Mouse (Mus musculus): Measurements from ENCODE around the gene Capza1. TPM values are rescaled to one million over a fixed set of nuclear protein-coding genes. Genes with fewer than 3 reads are reported as not detected.
"Not testable (repeated sequence)": the region's sequence is repeated elsewhere in the genome, so short reads cannot be mapped to it uniquely, and the experiment has no call there.

Capza1 gene
- polyA plus RNA-seq, 1 experiment from 2014 or later = 186 TPM

DNA sequence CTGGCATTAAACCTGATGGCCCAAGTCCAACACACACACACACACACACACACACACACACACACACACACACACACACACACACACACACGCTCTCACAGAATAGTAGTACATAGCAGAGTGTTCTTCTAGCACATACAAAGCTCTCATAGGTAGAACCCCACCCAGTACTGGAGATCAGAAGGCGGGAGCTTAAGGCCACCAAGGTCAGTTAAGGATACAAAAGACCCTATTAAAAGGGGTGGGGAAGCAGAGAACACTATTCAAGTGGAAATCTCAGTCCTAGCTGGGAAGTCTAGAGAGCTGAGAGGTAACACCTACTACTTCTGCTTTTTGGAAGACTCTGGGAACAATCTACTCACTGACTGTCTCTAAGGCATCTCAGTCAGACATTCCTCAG lies 49.0 kb downstream of the Capza1 start:
- Histone ChIP-seq H3K36me3 (no peaks in the 10 kb centered on the region), H3K4me1 (peaks cover 27% of the 10 kb centered on the region), H3K27ac (no peak overlapping the region), H3K4me2 (no peak overlapping the region), H3K4me3 (no peak overlapping the region), H3K9me3 (no peaks in the 10 kb centered on the region), H3K9ac (no peak overlapping the region), H3K27me3 (no peaks in the 10 kb centered on the region)
- no peak for ATAC-seq (ENCODE audit: insufficient number of reproducible peaks, insufficient read depth, low FRiP score, low TSS enrichment, low read depth)
- 85% methylated on average over 2 of the region's 2 CpGs for WGBS

DNA sequence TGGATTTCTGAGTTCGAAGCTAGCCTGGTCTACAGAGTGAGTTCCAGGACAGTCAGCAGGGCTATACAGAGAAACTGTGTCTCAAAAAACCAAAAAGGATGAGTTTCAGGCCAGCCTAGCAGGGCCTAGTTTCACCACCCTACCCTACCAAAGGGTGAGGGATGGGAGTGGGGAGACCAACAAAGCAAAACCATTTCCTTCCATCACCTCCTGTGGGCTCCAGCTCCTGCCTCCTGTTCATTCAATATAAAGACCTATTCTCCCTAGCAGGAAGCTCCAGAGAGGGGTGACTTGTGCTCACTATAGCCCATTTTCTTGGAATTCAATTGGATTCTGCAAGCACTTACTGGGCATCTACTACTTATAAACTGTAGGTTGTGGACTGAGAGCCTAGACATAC lies 49.6 kb downstream of the Capza1 start:
- Histone ChIP-seq H3K4me1 (peaks cover 27% of the 10 kb centered on the region), H3K27ac (no peak overlapping the region), H3K9ac (no peak overlapping the region), H3K9me3 (no peaks in the 10 kb centered on the region), H3K4me3 (no peak overlapping the region), H3K36me3 (no peaks in the 10 kb centered on the region), H3K27me3 (no peaks in the 10 kb centered on the region), H3K4me2 (no peak overlapping the region)
- WGBS = 88% methylated on average over 1 of the region's 1 CpGs
- ATAC-seq (ENCODE audit: insufficient number of reproducible peaks, insufficient read depth, low FRiP score, low TSS enrichment, low read depth) = no peak

DNA sequence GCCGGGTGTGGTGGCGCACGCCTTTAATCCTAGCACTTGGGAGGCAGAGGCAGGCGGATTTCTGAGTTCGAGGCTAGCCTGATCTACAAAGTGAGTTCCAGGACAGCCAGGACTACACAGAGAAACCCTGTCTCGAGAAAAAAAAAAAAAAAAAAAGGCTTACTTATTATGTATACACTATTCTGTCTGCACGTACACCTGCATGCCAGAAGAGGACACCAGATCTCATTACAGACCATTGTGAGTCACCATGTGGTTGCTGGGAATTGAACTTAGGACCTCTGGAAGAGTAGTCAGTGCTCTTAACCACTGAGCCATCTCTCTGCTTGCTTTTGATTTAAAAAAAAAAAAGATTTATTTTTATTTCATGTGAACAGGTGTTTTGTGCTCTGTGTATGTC lies 51.1 kb downstream of the Capza1 start:
- not testable (repeated sequence) for H3K9ac ChIP-seq; ATAC-seq (ENCODE audit: insufficient number of reproducible peaks, insufficient read depth, low FRiP score, low TSS enrichment, low read depth); H3K4me3 ChIP-seq; H3K36me3 ChIP-seq; H3K27ac ChIP-seq; H3K4me2 ChIP-seq; H3K27me3 ChIP-seq; H3K9me3 ChIP-seq
- peaks cover 18% of the 10 kb centered on the region for H3K4me1 ChIP-seq
- WGBS = 93% methylated on average over 7 of the region's 7 CpGs

DNA sequence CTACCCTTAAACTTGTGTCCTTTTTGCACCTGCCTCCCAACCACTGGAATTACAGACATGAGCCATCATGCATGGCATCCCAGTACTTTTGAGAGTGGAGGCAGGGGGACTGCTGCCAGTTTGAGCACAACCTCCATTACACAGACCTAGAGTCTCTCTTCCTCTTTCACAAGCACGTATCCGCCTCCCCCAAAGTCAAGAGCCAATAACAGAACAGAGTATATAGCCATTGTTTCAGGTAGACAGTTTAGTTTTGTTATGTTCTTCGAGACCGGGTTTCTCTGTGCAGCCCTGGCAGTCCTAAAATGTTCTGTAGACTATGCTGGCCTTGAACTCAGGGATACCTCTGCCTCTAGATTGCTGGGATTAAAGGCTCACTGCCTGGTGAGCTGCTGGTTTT lies 52.1 kb downstream of the Capza1 start:
- 82% methylated on average over 4 of the region's 4 CpGs for WGBS
- Histone ChIP-seq H3K9me3 (no peaks in the 10 kb centered on the region), H3K9ac (no peak overlapping the region)

DNA sequence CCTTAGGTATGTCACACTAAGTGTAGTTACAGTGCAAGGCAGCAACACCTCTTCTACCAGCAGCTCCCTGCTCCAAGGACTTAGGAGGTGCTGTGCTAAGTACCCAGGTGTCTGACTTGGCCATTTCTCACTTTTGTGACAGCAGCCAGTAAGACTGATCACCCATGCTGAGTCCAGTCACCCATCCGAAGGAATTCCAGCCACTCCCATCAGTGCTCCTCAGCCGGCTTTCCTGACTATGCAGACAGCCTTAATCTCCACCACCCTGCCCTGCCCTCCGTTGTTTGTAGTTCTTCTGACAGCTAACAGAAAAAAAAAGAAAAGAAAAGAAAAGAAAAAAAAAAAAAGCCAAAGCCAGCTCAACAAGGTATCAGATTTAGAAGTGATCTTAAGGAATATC lies 52.6 kb downstream of the Capza1 start:
- peaks cover 12% of the 10 kb centered on the region for H3K4me1 ChIP-seq
- no peak overlapping the region for H3K4me2 ChIP-seq
- no peaks in the 10 kb centered on the region for H3K27me3 ChIP-seq
- no peak overlapping the region for H3K9ac ChIP-seq
- no peaks in the 10 kb centered on the region for H3K9me3 ChIP-seq
- no peaks in the 10 kb centered on the region for H3K36me3 ChIP-seq
- 31% methylated on average over 3 of the region's 3 CpGs for WGBS
- 0 out of 2 replicates have a peak, but pooled peaks have one; percentile 32 for ATAC-seq (ENCODE audit: insufficient number of reproducible peaks, insufficient read depth, low FRiP score, low TSS enrichment, low read depth)
- H3K27ac ChIP-seq = no peak overlapping the region
- H3K4me3 ChIP-seq = no peak overlapping the region

More for the DNA sequence above, 52.1 kb downstream of the Capza1 start:
- Histone ChIP-seq H3K4me2 (no peak overlapping the region), H3K36me3 (no peaks in the 10 kb centered on the region), H3K27ac (peak overlapping the region; percentile 48; the same call in 1 of the 2 replicates), H3K27me3 (no peaks in the 10 kb centered on the region), H3K4me1 (peaks cover 17% of the 10 kb centered on the region), H3K4me3 (no peak overlapping the region)
- ATAC-seq (ENCODE audit: insufficient number of reproducible peaks, insufficient read depth, low FRiP score, low TSS enrichment, low read depth) = no peak

DNA sequence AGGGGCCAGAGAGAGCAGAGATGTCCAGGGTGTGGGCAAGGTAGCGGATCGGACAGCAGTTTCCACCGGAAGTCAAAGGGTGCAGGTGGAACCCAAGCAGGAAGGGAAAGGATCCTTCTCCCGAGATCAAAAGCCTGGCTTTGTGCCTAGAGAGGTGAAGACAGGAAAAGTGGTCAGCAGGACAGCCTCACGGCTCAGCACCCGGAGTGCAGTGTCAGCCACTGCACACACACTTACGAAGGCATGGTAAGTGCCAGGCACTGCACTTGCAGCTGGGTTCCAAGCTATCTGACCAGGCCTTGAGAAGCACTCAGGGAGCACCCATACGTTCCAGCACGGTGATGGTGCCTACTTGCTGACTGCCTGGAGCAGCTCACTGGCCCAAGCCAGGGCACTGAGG lies 58.8 kb downstream of the Capza1 start:
- no peak for ATAC-seq (ENCODE audit: insufficient number of reproducible peaks, insufficient read depth, low FRiP score, low TSS enrichment, low read depth)

DNA sequence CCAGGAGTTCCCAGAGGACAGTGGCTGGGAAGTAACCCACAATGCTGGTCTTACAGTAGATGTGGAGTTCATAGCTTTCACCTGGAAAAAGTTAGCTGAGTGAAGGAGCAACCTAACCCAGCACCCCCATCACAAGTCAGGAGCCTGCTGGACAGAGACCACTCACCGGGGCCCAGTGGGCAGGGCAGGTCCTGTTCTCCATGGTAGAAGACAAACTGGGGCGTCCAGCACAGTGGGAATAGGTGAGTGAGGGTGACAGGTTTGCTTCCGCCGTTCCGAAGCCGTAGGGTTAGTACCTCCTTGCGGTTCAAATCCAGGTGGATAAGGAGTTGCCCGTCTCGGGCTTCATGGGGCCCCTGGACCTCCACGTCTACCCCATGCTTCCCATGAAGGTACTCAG lies 60.0 kb downstream of the Capza1 start:
- Histone ChIP-seq H3K27ac (no peak overlapping the region), H3K9ac (no peak overlapping the region), H3K36me3 (peaks cover 55% of the 10 kb centered on the region), H3K4me3 (no peak overlapping the region), H3K4me1 (no peaks in the 10 kb centered on the region), H3K4me2 (no peak overlapping the region), H3K9me3 (no peaks in the 10 kb centered on the region), H3K27me3 (no peaks in the 10 kb centered on the region)
- ATAC-seq (ENCODE audit: insufficient number of reproducible peaks, insufficient read depth, low FRiP score, low TSS enrichment, low read depth) = no peak
- 89% methylated on average over 10 of the region's 10 CpGs for WGBS

More for the DNA sequence above, 58.8 kb downstream of the Capza1 start:
- Histone ChIP-seq H3K4me1 (no peaks in the 10 kb centered on the region), H3K4me2 (no peak overlapping the region), H3K36me3 (peaks cover 42% of the 10 kb centered on the region), H3K27ac (no peak overlapping the region), H3K27me3 (no peaks in the 10 kb centered on the region), H3K9me3 (no peaks in the 10 kb centered on the region), H3K9ac (no peak overlapping the region), H3K4me3 (no peak overlapping the region)
- WGBS = 79% methylated on average over 9 of the region's 9 CpGs

DNA sequence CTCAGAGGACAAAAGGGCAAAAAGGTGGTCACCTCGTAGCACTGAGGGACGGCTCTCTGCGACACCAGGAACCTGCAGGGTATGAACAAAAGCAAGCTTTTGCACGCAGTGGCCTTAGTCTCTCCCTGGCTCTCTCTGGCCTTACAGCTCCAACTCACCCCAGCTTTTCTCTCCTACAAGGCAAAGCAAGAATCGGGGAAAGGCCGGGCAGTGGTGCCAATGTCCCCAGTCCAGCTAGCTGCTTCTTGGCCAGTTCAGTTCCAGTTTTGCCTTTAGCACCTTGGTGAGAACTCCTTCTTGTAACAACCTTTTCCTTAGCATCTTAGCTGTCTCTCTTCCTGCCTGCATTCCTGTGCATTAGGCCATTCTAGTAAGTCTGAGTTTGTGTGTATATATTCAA lies 62.8 kb downstream of the Capza1 start:
- Histone ChIP-seq H3K4me2 (no peak overlapping the region), H3K9me3 (no peaks in the 10 kb centered on the region), H3K27ac (no peak overlapping the region), H3K36me3 (peaks cover 76% of the 10 kb centered on the region), H3K9ac (no peak overlapping the region), H3K27me3 (no peaks in the 10 kb centered on the region), H3K4me1 (peaks cover under 1% of the 10 kb centered on the region; the same call in 1 of the 2 replicates), H3K4me3 (no peak overlapping the region)
- ATAC-seq (ENCODE audit: insufficient number of reproducible peaks, insufficient read depth, low FRiP score, low TSS enrichment, low read depth) = no peak
- 90% methylated on average over 6 of the region's 6 CpGs for WGBS

DNA sequence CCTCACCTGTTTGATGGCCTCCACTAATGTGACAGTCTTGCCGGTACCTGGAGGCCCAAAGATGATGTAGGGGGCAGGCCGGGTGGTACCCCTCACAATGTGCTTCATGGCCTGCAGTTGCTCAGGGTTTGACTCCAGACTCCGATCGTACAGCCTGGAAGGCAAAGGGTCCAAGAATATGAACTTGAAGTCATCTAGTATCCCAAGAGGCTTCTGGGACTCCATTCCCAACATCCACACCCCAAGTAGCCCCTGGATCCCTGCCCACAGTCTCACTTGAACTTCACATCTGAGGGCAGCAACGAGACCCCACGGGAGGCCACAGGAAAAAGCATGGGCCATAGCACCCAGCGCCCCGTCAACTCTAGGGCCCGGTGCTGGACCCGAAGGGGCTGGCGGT lies 63.6 kb downstream of the Capza1 start:
- no peak overlapping the region for H3K27ac ChIP-seq
- H3K4me1 ChIP-seq = peaks cover 8% of the 10 kb centered on the region
- H3K9me3 ChIP-seq = no peaks in the 10 kb centered on the region
- no peak overlapping the region for H3K4me3 ChIP-seq
- ATAC-seq (ENCODE audit: insufficient number of reproducible peaks, insufficient read depth, low FRiP score, low TSS enrichment, low read depth) = no peak
- no peak overlapping the region for H3K9ac ChIP-seq
- peaks cover 83% of the 10 kb centered on the region for H3K36me3 ChIP-seq
- H3K4me2 ChIP-seq = no peak overlapping the region
- H3K27me3 ChIP-seq = no peaks in the 10 kb centered on the region
- 95% methylated on average over 11 of the region's 11 CpGs for WGBS

DNA sequence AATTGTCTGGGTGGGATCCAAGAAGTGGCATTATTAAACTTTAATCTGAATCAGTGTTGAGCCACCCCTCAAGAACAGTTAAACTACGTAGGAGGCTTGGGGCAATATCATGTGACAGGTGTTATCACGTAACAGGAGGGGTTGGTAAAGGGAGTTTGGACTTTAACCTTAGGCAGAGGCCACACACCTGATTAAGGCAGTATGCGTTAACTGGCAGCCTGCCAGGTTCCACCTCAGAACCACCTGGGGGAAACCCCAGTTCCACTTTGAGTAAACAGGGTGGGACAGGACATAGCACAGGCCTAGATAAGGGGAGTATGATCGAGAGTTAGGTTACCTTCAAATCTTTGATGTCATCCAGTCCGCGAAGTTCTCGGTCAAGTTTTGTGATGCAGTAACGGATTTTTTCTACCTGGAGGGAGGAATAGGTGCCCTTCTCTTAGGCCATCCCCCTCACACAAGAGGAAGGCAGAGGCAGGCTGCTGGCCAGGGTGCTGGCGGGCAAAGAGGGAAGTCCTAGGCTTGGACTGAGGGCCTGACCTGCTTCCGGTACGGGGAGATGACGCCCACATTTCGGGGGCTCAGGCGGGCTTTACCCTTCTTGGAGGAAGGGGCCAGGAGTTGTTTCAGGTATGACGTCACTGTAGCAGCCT lies 67.7 kb downstream of the Capza1 start:
- H3K9ac ChIP-seq = no peak overlapping the region
- no peaks in the 10 kb centered on the region for H3K9me3 ChIP-seq
- H3K4me1 ChIP-seq = peaks cover 48% of the 10 kb centered on the region
- peaks cover 92% of the 10 kb centered on the region for H3K36me3 ChIP-seq
- no peak overlapping the region for H3K4me2 ChIP-seq
- no peak overlapping the region for H3K4me3 ChIP-seq
- ATAC-seq (ENCODE audit: insufficient number of reproducible peaks, insufficient read depth, low FRiP score, low TSS enrichment, low read depth) = no peak
- H3K27ac ChIP-seq = peak overlapping the region; percentile 60; the same call in 1 of the 2 replicates
- 77% methylated on average over 15 of the region's 15 CpGs for WGBS
- H3K27me3 ChIP-seq = no peaks in the 10 kb centered on the region

DNA sequence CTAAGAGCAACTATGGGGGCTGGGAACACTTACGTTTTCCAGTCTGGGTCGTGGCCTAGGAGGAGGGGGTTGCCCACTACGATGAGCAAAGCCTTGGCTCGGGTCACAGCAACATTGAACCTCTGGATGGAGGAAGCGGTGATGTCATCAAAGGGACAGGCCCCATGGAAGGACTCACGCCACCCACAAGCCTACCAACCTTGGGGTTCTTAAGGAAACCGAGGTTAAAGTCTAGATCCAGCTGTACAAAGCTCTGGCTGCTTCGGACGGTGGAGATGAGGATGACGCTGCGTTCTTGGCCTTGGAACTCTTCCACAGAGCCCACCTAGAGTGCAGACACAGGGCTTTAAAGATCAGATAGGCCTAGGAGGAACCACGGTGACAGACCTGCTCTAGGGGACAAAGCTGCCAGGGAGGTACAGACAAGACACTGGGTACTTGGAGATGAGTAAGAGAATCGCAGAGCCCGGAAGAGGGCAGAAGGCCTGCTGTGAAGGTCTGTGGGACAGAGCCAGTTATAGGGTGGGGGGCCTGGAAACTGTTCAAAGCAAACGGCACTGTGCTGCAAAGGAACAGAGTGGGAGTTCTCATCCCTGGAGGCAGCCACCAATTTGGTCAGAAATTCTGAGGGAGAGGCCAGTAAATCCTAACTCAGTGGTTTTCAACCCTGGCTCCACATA lies 68.5 kb downstream of the Capza1 start:
- Histone ChIP-seq H3K4me1 (peaks cover 56% of the 10 kb centered on the region), H3K27ac (peak overlapping the region; percentile 60), H3K4me2 (no peak overlapping the region), H3K9me3 (no peaks in the 10 kb centered on the region), H3K27me3 (no peaks in the 10 kb centered on the region), H3K9ac (no peak overlapping the region), H3K4me3 (no peak overlapping the region), H3K36me3 (peaks cover 87% of the 10 kb centered on the region)
- ATAC-seq (ENCODE audit: insufficient number of reproducible peaks, insufficient read depth, low FRiP score, low TSS enrichment, low read depth) = no peak
- WGBS = 71% methylated on average over 15 of the region's 15 CpGs

DNA sequence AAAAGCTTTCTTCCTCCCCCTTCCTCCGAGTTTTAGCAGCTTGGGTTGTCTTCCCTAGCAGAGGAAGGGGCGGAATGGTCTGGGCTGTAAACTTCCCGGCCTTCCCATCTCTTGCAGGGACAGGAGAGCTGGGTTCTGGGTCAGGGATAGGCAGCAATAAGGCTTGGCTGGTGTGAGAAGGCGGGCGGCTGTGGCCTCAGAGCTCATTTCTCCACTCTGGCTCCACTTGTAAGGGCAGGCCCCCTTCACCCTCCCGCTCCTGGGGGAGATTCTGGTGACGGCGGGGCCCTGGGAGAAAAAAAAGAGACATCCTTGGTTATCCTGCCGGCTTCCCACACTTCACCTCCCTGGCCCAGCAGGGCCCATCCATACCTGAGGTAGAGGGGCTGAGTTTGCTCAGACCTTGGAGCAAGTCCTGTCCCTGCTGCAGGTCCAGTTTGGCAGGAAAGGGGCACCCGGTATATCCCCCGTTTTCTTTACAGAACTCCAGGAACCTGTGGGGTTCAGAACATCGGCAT lies 69.3 kb downstream of the Capza1 start:
- no peak for ATAC-seq (ENCODE audit: insufficient number of reproducible peaks, insufficient read depth, low FRiP score, low TSS enrichment, low read depth)

More for the DNA sequence above, 69.3 kb downstream of the Capza1 start:
- H3K9ac ChIP-seq = no peak overlapping the region
- peak overlapping the region; percentile 80 for H3K27ac ChIP-seq
- 59% methylated on average over 12 of the region's 12 CpGs for WGBS
- H3K27me3 ChIP-seq = no peaks in the 10 kb centered on the region
- H3K4me3 ChIP-seq = no peak overlapping the region
- H3K9me3 ChIP-seq = no peaks in the 10 kb centered on the region
- H3K36me3 ChIP-seq = peaks cover 79% of the 10 kb centered on the region
- H3K4me1 ChIP-seq = peaks cover 64% of the 10 kb centered on the region
- H3K4me2 ChIP-seq = no peak overlapping the region
